Mouse (Mus musculus) midbrain, embryonic 11.5 days (tissue): ENCODE measurements around the gene Tal1. TPM values are rescaled to one million over a fixed set of nuclear protein-coding genes. Genes with fewer than 3 reads are reported as not detected.
A peak's percentile ranks its signal among the peaks of the same experiment; 100 is the strongest.

ENCODE experiments used
- ATAC-seq: fragments of 200-750 bp; cut with Nextera tagmentation; 2 replicates; pipeline ENCODE4 v1.8.0; 2017; ENCODE audit warnings: moderate TSS enrichment, moderate library complexity; ENCODE audit not compliant: low FRiP score
- DNase-seq: peaks from one replicate; pipeline ENCODE4 v3.0.0; 2015; ENCODE audit warnings: low spot score; ENCODE audit errors: missing footprints
- H3K27ac ChIP-seq: fragments of 300-500 bp; sonication (generic); 2 replicates; pipeline ENCODE4 v1.5.1; 2014; ENCODE audit warnings: low read depth, low read length
- H3K27me3 ChIP-seq: fragments of 300-500 bp; sonication (generic); 2 replicates; pipeline ENCODE4 v1.6.1; 2014; ENCODE audit warnings: mild to moderate bottlenecking, low read length, moderate library complexity, mixed read lengths; ENCODE audit not compliant: control insufficient read depth, insufficient read depth
- H3K36me3 ChIP-seq: fragments of 300-500 bp; sonication (generic); 2 replicates; pipeline ENCODE4 v1.6.1; 2014; ENCODE audit warnings: mild to moderate bottlenecking, low read length, moderate library complexity, mixed read lengths; ENCODE audit not compliant: control insufficient read depth, insufficient read depth
- H3K4me1 ChIP-seq: fragments of 300-500 bp; sonication (generic); 2 replicates; pipeline ENCODE4 v1.6.1; 2014; ENCODE audit warnings: low read length; ENCODE audit not compliant: control insufficient read depth, insufficient read depth
- H3K4me2 ChIP-seq: fragments of 300-500 bp; sonication (generic); 2 replicates; pipeline ENCODE4 v1.6.1; 2014; ENCODE audit warnings: mild to moderate bottlenecking, moderate library complexity
- H3K4me3 ChIP-seq: fragments of 300-500 bp; sonication (generic); 2 replicates; pipeline ENCODE4 v1.5.1; 2014; ENCODE audit warnings: low read depth, low read length
- H3K9ac ChIP-seq: fragments of 300-500 bp; sonication (generic); 2 replicates; pipeline ENCODE4 v1.6.1; 2014; ENCODE audit warnings: low read length
- H3K9me3 ChIP-seq: fragments of 300-500 bp; sonication (generic); 2 replicates; pipeline ENCODE4 v1.6.1; 2016; ENCODE audit warnings: low read length; ENCODE audit not compliant: control insufficient read depth
- WGBS: fragments of 180-500 bp; shearing (Covaris S2); extraction: QIAGEN DNeasy Blood & Tissue Kit; methylation state at CpG from one replicate; pipeline ENCODE4 v1.1.7; 2014; 5-methylcytosine and 5-hydroxymethylcytosine counted together
- polyA plus RNA-seq: library from polyadenylated mRNA; unstranded; fragments of >200 nt; fragmentation: Nextera tagmentation; extraction: Ambion mirVana; gene quantifications from 2 replicates; pipeline ENCODE4 v1.2.1, GENCODE M21; 2014

Gene Tal1
- polyA plus RNA-seq, 1 experiment from 2014 or later = 18.4 TPM

DNA sequence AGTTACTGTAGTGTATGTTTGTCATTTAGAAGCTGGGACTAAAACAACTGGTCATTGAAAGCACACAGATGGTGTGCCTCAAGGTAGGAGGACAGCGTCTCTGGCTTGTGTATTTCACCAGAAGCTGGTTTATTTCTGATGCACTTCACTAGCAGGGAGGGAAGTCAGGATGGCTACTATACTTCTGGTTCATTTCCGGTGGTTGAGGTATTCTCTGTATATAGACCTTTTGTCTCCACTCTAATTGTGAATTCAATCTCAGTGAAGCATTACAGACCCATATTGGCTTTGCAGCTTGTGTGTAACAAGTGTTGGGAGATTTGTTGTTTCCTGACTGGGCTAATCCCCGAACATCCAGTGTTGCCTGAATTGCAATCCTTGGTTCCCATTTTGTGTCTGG is 4.5 kb downstream of the Tal1 start:
- no peak overlapping the region for H3K9ac ChIP-seq
- H3K27ac ChIP-seq = no peak overlapping the region
- peak overlapping the region; percentile 19 for H3K4me2 ChIP-seq
- ATAC-seq (no peak), DNase-seq (peak; percentile 91)
- H3K9me3 ChIP-seq = no peaks in the 10 kb centered on the region
- WGBS = 9% methylated on average over 3 of the region's 3 CpGs
- H3K4me3 ChIP-seq = peak overlapping the region; percentile 29
- H3K36me3 ChIP-seq = no peaks in the 10 kb centered on the region
- peaks cover 18% of the 10 kb centered on the region for H3K4me1 ChIP-seq
- peaks cover 100% of the 10 kb centered on the region for H3K27me3 ChIP-seq

GRCm38 (mm10) chr4:115062540-115062874 is 6.3 kb downstream of the Tal1 start:
- Histone ChIP-seq H3K4me2 (peak overlapping the region; percentile 70), H3K4me1 (peaks cover 10% of the 10 kb centered on the region), H3K9ac (peak overlapping the region; percentile 56; the same call in 1 of the 2 replicates), H3K9me3 (no peaks in the 10 kb centered on the region), H3K4me3 (peak overlapping the region; percentile 40), H3K36me3 (no peaks in the 10 kb centered on the region), H3K27me3 (peaks cover 86% of the 10 kb centered on the region), H3K27ac (no peak overlapping the region)
- ATAC-seq (peak; percentile 17; the same call in 1 of the 2 replicates), DNase-seq (no peak)
- WGBS = 3% methylated on average over 9 of the region's 9 CpGs

GRCm38 (mm10) chr4:115062875-115063517 is 6.8 kb downstream of the Tal1 start:
- DNase-seq = peak; percentile 94
- peak overlapping the region; percentile 56 for H3K9ac ChIP-seq
- H3K4me1 ChIP-seq = peaks cover 10% of the 10 kb centered on the region
- peak overlapping the region; percentile 70 for H3K4me2 ChIP-seq
- peaks cover 81% of the 10 kb centered on the region for H3K27me3 ChIP-seq
- H3K36me3 ChIP-seq = no peaks in the 10 kb centered on the region
- peak; percentile 86 for ATAC-seq
- H3K27ac ChIP-seq = no peak overlapping the region
- H3K4me3 ChIP-seq = peak overlapping the region; percentile 40
- under 1% methylated on average over 40 of the region's 58 CpGs for WGBS
- no peaks in the 10 kb centered on the region for H3K9me3 ChIP-seq

DNA sequence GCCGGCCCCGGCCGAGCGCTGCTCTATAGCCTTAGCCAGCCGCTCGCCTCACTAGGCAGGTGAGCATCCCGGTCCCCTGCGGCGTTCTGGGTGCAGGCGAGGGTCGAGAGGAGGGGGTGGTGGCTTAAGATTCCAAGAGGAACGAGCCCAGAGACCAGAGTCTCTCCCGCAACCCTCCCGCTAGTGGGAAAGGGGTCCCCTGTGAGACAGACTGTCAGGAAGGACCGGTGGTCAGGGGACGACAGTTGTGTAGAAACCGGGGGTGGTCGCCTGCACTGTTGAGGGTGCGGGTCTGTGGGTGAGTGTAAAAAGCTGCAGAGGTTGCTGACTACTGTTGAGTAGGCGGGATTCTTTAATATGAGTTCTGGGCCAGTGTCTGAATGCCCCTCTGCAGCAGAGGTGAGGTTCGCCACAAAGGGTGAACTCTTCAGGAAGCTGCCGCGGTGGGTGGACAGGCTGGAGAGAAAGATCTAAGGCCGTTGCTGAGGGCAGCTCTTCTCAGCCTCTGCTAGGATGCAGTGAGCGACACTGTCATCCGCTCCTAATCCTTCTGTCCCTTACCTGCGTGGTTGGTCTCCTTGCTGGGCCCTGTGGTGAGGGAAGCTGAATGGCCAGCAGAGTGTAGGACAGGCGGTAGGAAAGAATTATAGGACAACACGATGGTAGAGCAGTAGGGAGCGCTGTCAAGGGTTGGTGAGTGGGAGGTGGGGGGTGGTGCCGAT is 7.5 kb downstream of the Tal1 start:
- peaks cover 74% of the 10 kb centered on the region for H3K27me3 ChIP-seq
- peak; percentile 96 for DNase-seq
- H3K4me1 ChIP-seq = peaks cover 10% of the 10 kb centered on the region
- H3K4me2 ChIP-seq = peak overlapping the region; percentile 70
- peak overlapping the region; percentile 40 for H3K4me3 ChIP-seq
- ATAC-seq = peak; percentile 49
- H3K9ac ChIP-seq = peak overlapping the region; percentile 56
- under 1% methylated on average over 31 of the region's 31 CpGs for WGBS
- H3K9me3 ChIP-seq = no peaks in the 10 kb centered on the region
- H3K36me3 ChIP-seq = no peaks in the 10 kb centered on the region
- no peak overlapping the region for H3K27ac ChIP-seq

GRCm38 (mm10) chr4:115071668-115072067 is 15.4 kb downstream of the Tal1 start:
- H3K4me3 ChIP-seq = no peak overlapping the region
- no peaks in the 10 kb centered on the region for H3K36me3 ChIP-seq
- DNase-seq (no peak), ATAC-seq (no peak)
- H3K4me1 ChIP-seq = no peaks in the 10 kb centered on the region
- H3K27ac ChIP-seq = no peak overlapping the region
- peaks cover under 1% of the 10 kb centered on the region; the same call in 1 of the 2 replicates for H3K27me3 ChIP-seq
- 50% methylated on average over 1 of the region's 1 CpGs for WGBS
- H3K4me2 ChIP-seq = no peak overlapping the region
- H3K9me3 ChIP-seq = no peaks in the 10 kb centered on the region
- H3K9ac ChIP-seq = no peak overlapping the region

DNA sequence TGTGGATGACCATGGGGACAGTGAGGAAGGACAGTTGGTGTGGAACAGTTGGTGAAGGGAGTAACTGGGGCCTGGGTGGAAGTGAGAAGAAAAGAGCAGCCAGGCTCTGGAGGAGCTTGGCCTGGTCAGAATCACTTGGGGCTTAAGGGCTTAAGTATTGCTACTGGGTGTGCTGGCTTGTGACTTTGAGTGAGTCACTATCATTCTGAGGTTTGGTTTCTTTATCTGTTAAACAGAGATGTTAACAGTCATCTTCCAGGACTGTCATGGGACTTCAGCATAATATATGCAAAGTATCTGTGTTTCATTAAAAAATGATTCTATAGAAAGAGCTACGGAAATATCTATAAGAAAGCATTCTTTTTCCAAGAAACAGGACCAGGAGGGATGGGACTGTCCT is 18.6 kb downstream of the Tal1 start:
- no peak overlapping the region for H3K4me3 ChIP-seq
- no peak for DNase-seq
- no peaks in the 10 kb centered on the region for H3K36me3 ChIP-seq
- H3K4me1 ChIP-seq = peaks cover 11% of the 10 kb centered on the region
- no peak for ATAC-seq
- no peak overlapping the region for H3K27ac ChIP-seq
- H3K4me2 ChIP-seq = no peak overlapping the region
- H3K9me3 ChIP-seq = no peaks in the 10 kb centered on the region
- WGBS = 91% methylated on average over 1 of the region's 1 CpGs
- 0 out of 2 replicates have a peak, but pooled peaks cover 2% of the 10 kb centered on the region for H3K27me3 ChIP-seq
- H3K9ac ChIP-seq = no peak overlapping the region

- no peaks in the 10 kb centered on the region for H3K9me3 ChIP-seq
- 0 out of 2 replicates have a peak, but pooled peaks cover 2% of the 10 kb centered on the region for H3K27me3 ChIP-seq
- H3K27ac ChIP-seq = no peak overlapping the region
- WGBS = 45% methylated on average over 3 of the region's 3 CpGs
- ATAC-seq (no peak), DNase-seq (no peak)
- no peaks in the 10 kb centered on the region for H3K36me3 ChIP-seq
- no peak overlapping the region for H3K4me3 ChIP-seq
- H3K4me2 ChIP-seq = no peak overlapping the region
- H3K4me1 ChIP-seq = peaks cover 16% of the 10 kb centered on the region
- no peak overlapping the region for H3K9ac ChIP-seq
Observed at GRCm38 (mm10) chr4:115075204-115075915, 19.1 kb downstream of the Tal1 start.

DNA sequence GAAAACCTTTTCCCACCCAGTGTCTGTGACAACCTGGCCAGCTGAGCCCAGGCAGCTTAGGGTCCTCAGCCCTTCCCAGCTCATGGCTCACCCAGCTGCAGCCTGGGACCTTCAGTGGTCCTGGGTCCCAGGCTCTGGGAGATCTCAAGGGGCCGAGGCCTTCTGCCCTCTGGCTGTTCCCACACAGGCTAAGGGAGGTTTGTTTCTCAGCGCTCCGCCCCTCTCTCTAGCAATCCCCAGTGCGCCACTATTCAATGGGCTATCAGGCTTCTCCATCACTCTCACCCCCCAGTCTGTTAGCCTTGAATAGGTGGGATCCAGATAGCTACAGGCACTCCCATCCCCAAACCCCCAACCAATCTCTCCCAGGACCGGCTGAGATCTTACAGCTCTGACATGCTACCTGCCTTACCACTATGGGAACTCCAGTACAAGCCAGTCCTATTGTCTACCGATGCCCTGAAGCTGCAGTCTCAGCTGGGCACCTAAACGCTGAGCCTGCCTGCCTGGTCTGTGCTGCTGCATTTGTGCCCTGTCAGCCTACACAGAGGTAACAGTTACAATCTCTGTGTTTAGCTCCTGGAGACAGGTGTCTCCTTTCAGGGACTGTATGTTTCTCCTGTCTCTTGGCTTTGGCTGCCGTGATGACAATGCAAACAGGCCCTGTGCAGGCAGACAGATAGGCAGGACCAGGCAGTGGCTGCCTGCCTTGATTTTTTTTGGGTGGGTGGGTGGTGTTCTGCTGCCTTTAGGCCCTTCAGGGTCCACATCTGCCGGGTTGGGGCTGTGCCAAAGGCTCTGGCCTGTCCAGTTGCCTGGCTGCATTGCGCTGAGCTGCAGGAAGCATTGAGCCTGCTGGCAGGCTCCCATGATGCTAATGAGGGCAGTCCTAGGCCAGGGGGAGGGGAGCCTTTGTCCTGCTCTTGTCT is 22.9 kb downstream of the Tal1 start:
- no peaks in the 10 kb centered on the region for H3K36me3 ChIP-seq
- H3K4me2 ChIP-seq = no peak overlapping the region; the same call in 1 of the 2 replicates
- no peak overlapping the region for H3K4me3 ChIP-seq
- H3K27me3 ChIP-seq = 0 out of 2 replicates have a peak, but pooled peaks cover 2% of the 10 kb centered on the region
- H3K4me1 ChIP-seq = peaks cover 16% of the 10 kb centered on the region
- no peaks in the 10 kb centered on the region for H3K9me3 ChIP-seq
- H3K27ac ChIP-seq = peak overlapping the region; percentile 63
- 24% methylated on average over 10 of the region's 10 CpGs for WGBS
- ATAC-seq (peak; percentile 91), DNase-seq (peak; percentile 93)
- H3K9ac ChIP-seq = peak overlapping the region; percentile 52
